ENCODE assay signal across 22 mouse cellular contexts in genomic region chr2:12004330-12004729, GRCm38 (mm10).
DNase-seq lines count a peak whose midpoint lies in the region; ATAC-seq and TF ChIP-seq lines count a peak whose summit lies in the region.
"Had no signal": no experiment of that assay in that cellular context is flagged by ENCODE, and none has a peak within 500 bp of the region (broad histone marks: within the 10 kb centered on the region; RNA-seq: fewer than 3 reads in every experiment).

No protein-coding gene starts in this region.

- no peak overlapping the region for H3K9ac ChIP-seq in lung, embryonic 16.5 days (ENCODE audit: low read length)
- no peak overlapping the region for H3K9ac ChIP-seq in lung, postnatal 0 days (replicated peaks; ENCODE audit: low read depth)
- no peak overlapping the region for H3K9ac ChIP-seq in kidney, embryonic 14.5 days (ENCODE audit: low read depth, low read length)
- H3K9ac ChIP-seq: forebrain, embryonic 13.5 days; heart, embryonic 12.5 days; hindbrain, embryonic 12.5 days; intestine, embryonic 15.5 days; limb, embryonic 12.5 days; liver, embryonic 14.5 days; stomach, embryonic 15.5 days had no signal

- intact Hi-C loops in left cerebral cortex, postnatal 10 days (cut with DNase I): loop anchor here (5.0 kb wide), 1 partner anchor 388 kb away; no protein-coding TSS in a partner anchor

- no peak overlapping the region for H3K4me2 ChIP-seq in lung, embryonic 16.5 days (ENCODE audit: low read depth, low read length)
- no peak overlapping the region for H3K4me2 ChIP-seq in lung, postnatal 0 days (replicated peaks; ENCODE audit: low read depth, low read length)
- H3K4me2 ChIP-seq in kidney, embryonic 14.5 days (replicated peaks; ENCODE audit: low read depth, low read length): no peak overlapping the region
- H3K4me2 ChIP-seq: forebrain, embryonic 13.5 days; heart, embryonic 12.5 days; hindbrain, embryonic 12.5 days; intestine, embryonic 15.5 days; limb, embryonic 12.5 days; stomach, embryonic 15.5 days had no signal

- WGBS in lung, embryonic 16.5 days: 13% methylated on average over 4 of the region's 4 CpGs
- 12% methylated on average over 4 of the region's 4 CpGs for WGBS in lung, postnatal 0 days
- 10% methylated on average over 4 of the region's 4 CpGs for WGBS in kidney, embryonic 14.5 days

- H3K4me1 ChIP-seq in lung, embryonic 16.5 days (replicated peaks; ENCODE audit: control insufficient read depth, insufficient read depth, low read length): peaks cover 3% of the 10 kb centered on the region; the same call in 1 of the 2 replicates
- H3K4me1 ChIP-seq in lung, postnatal 0 days (ENCODE audit: insufficient read depth, low read depth, low read length): no peaks in the 10 kb centered on the region
- peaks cover 5% of the 10 kb centered on the region; the same call in 1 of the 2 replicates for H3K4me1 ChIP-seq in kidney, embryonic 14.5 days (ENCODE audit: control insufficient read depth, insufficient read depth, low read length)
- H3K4me1 ChIP-seq: forebrain, embryonic 13.5 days; hindbrain, embryonic 12.5 days; intestine, embryonic 15.5 days; stomach, embryonic 15.5 days had no signal

- peak; percentile 32 to 83 for DNase-seq in adrenal gland, adult (ENCODE audit: inconsistent age in 2 of 2, low spot score in 1 of 2)
- DNase-seq in adrenal gland, adult 18-20 months (ENCODE audit: low spot score in 2 of 2): no peak
- no peak for DNase-seq in lung, postnatal 0 days (ENCODE audit: low spot score)
- peak; percentile 56 to 63 for DNase-seq in kidney, postnatal 4 days
- no peak for DNase-seq in left cerebral cortex, postnatal 10 days (ENCODE audit: extremely low spot score in 1 of 2, low spot score in 2 of 2)
- no peak for DNase-seq in layer of hippocampus, postnatal 25 days (ENCODE audit: extremely low spot score in 1 of 2, low spot score in 1 of 2)
- DNase-seq: cerebellum, adult 9-10 months; gastrocnemius, postnatal 25 days; right cerebral cortex, adult 18-20 months; spleen, adult 18-20 months; thymus, adult 2 months had no signal

- TF ChIP-seq CTCF in lung, postnatal 0 days (IDR thresholded peaks at IDR 0.05): no peak

- peak; percentile 36 for ATAC-seq in lung, embryonic 16.5 days (ENCODE audit: low read depth)
- ATAC-seq in lung, postnatal 0 days: no peak; the same call in 1 of the 2 replicates
- peak; percentile 84 for ATAC-seq in kidney, embryonic 14.5 days (ENCODE audit: low FRiP score, low TSS enrichment)
- ATAC-seq: forebrain, embryonic 13.5 days; intestine, embryonic 15.5 days had no signal

- H3K27me3 ChIP-seq in lung, embryonic 16.5 days (ENCODE audit: control insufficient read depth, insufficient read depth, low read depth, low read length): no peaks in the 10 kb centered on the region
- H3K27me3 ChIP-seq in lung, postnatal 0 days (replicated peaks; ENCODE audit: insufficient read depth, low read length): no peaks in the 10 kb centered on the region
- H3K27me3 ChIP-seq in kidney, embryonic 14.5 days (ENCODE audit: control insufficient read depth, insufficient read depth, low read length): no peaks in the 10 kb centered on the region
- H3K27me3 ChIP-seq: forebrain, embryonic 13.5 days; heart, embryonic 12.5 days; hindbrain, embryonic 12.5 days; intestine, embryonic 15.5 days; limb, embryonic 12.5 days; stomach, embryonic 15.5 days had no signal

- H3K9me3 ChIP-seq in lung, embryonic 16.5 days (ENCODE audit: control insufficient read depth, low read length): no peaks in the 10 kb centered on the region
- H3K9me3 ChIP-seq in lung, postnatal 0 days (ENCODE audit: low read length): no peaks in the 10 kb centered on the region
- H3K9me3 ChIP-seq in kidney, embryonic 14.5 days (ENCODE audit: control insufficient read depth, low read length): no peaks in the 10 kb centered on the region
- H3K9me3 ChIP-seq: embryonic facial prominence, embryonic 10.5 days; forebrain, embryonic 13.5 days; heart, embryonic 12.5 days; hindbrain, embryonic 12.5 days; intestine, embryonic 15.5 days; limb, embryonic 12.5 days; stomach, embryonic 15.5 days had no signal

- H3K27ac ChIP-seq in lung, embryonic 16.5 days (ENCODE audit: low read length): no peak overlapping the region
- no peak overlapping the region for H3K27ac ChIP-seq in lung, postnatal 0 days (ENCODE audit: low read length)
- H3K27ac ChIP-seq in kidney, embryonic 14.5 days (ENCODE audit: low read depth, low read length): peak overlapping the region; percentile 21; the same call in 1 of the 2 replicates
- H3K27ac ChIP-seq: embryonic facial prominence, embryonic 10.5 days; forebrain, embryonic 13.5 days; hindbrain, embryonic 12.5 days; intestine, embryonic 15.5 days; left cerebral cortex, adult 2 months; limb, embryonic 12.5 days; liver, embryonic 14.5 days; stomach, embryonic 15.5 days had no signal

- H3K36me3 ChIP-seq in lung, embryonic 16.5 days (ENCODE audit: control insufficient read depth, insufficient read depth, low read length): no peaks in the 10 kb centered on the region
- no peaks in the 10 kb centered on the region for H3K36me3 ChIP-seq in lung, postnatal 0 days (ENCODE audit: insufficient read depth, low read length)
- no peaks in the 10 kb centered on the region for H3K36me3 ChIP-seq in kidney, embryonic 14.5 days (ENCODE audit: control insufficient read depth, insufficient read depth, low read length)
- H3K36me3 ChIP-seq: embryonic facial prominence, embryonic 10.5 days; heart, embryonic 12.5 days; hindbrain, embryonic 12.5 days; intestine, embryonic 15.5 days; limb, embryonic 12.5 days; stomach, embryonic 15.5 days had no signal

- no peak for TF ChIP-seq EP300 in lung, postnatal 0 days (IDR thresholded peaks at IDR 0.05)

- no peak overlapping the region for H3K4me3 ChIP-seq in lung, embryonic 16.5 days (ENCODE audit: low read length)
- no peak overlapping the region for H3K4me3 ChIP-seq in lung, postnatal 0 days (ENCODE audit: low read depth, low read length)
- H3K4me3 ChIP-seq in kidney, embryonic 14.5 days (ENCODE audit: low read length): no peak overlapping the region
- H3K4me3 ChIP-seq: embryonic facial prominence, embryonic 10.5 days; forebrain, embryonic 13.5 days; heart, embryonic 12.5 days; hindbrain, embryonic 12.5 days; intestine, embryonic 15.5 days; left cerebral cortex, adult 2 months; limb, embryonic 12.5 days; stomach, embryonic 15.5 days had no signal

Comparison
In these comparisons a context has a peak if more than half of its experiments do, and no peak if none do; other contexts are left out.
1. DNase-seq: peak in adrenal gland, adult (2 of 2) and kidney, postnatal 4 days (2 of 2); none in adrenal gland, adult 18-20 months (0 of 2), lung, postnatal 0 days (single experiment), left cerebral cortex, postnatal 10 days (0 of 2) and layer of hippocampus, postnatal 25 days (0 of 2).